Mouse (Mus musculus) hindbrain, embryonic 10.5 days (tissue): Measurements from ENCODE around the gene Pyy. TPM values are rescaled to one million over a fixed set of nuclear protein-coding genes. Genes with fewer than 3 reads are reported as not detected.

Experiments used
- DNase-seq: peaks from one replicate; pipeline ENCODE4 v3.0.0-alpha.2; 2017; ENCODE audit warnings: low spot score
- H3K27ac ChIP-seq: fragments of 300-500 bp; sonication (generic); 2 replicates; pipeline ENCODE4 v1.5.1; 2016; ENCODE audit warnings: mild to moderate bottlenecking, moderate library complexity
- H3K27me3 ChIP-seq: fragments of 300-500 bp; sonication (generic); 2 replicates; pipeline ENCODE4 v1.6.1; 2016; ENCODE audit warnings: mild to moderate bottlenecking; ENCODE audit not compliant: poor library complexity, insufficient read depth, severe bottlenecking
- H3K36me3 ChIP-seq: fragments of 300-500 bp; sonication (generic); 2 replicates; pipeline ENCODE4 v1.6.1; 2016; ENCODE audit warnings: mild to moderate bottlenecking, moderate library complexity
- H3K4me1 ChIP-seq: fragments of 300-500 bp; sonication (generic); replicated peaks from 2 replicates; pipeline ENCODE4 v1.6.1; 2016; ENCODE audit warnings: mild to moderate bottlenecking
- H3K4me3 ChIP-seq: fragments of 300-500 bp; sonication (generic); 2 replicates; pipeline ENCODE4 v1.5.1; 2016; ENCODE audit warnings: mild to moderate bottlenecking, moderate library complexity
- H3K9me3 ChIP-seq: fragments of 300-500 bp; sonication (generic); 2 replicates; pipeline ENCODE4 v1.6.1; 2016; ENCODE audit warnings: mild to moderate bottlenecking, moderate library complexity
- WGBS: fragments of 180-500 bp; shearing (Covaris S2); methylation state at CpG from one replicate; pipeline ENCODE4 v1.1.7; 2016; 5-methylcytosine and 5-hydroxymethylcytosine counted together
- polyA plus RNA-seq: library from polyadenylated mRNA; unstranded; fragments of >200 nt; fragmentation: Nextera tagmentation; extraction: Ambion mirVana; gene quantifications from 2 replicates; pipeline ENCODE4 v1.2.1, GENCODE M21; 2016

The Pyy gene
- polyA plus RNA-seq, 1 experiment from 2014 or later = 0.50 TPM

DNA sequence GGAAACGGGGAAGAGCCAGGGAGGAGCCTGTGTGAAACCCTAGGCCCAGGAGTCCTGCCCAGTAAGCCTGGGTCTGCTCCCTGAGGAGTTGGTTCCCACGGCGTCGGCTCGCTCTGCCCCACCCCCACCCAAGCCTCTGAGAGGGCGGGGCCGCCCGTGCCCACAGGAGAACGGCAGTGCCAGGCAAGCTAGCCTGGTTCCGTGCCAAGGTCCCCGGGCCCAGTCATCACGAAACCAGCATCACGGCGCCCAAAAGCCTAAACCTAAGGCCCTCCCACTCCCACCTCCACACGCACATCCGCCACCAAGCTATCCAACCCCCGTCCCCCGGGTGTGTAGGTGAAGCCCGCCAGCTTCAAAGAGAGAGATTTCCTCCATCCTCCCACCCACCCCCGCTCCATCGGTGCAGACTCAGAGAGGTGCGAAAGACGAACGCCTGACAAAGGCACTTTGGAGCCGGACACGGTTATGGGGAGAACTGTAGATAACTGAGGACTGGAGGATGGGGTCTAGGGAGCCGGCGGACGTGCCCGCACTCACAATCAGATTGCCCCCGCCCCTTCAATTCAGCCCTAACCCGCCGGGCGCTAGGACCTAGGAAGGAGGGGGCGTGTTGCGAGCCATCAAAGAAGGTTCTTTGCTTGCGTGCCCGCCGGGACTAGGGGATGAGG, 20.4 kb downstream of the Pyy start:
- H3K27ac ChIP-seq = peak overlapping the region; percentile 95
- H3K4me3 ChIP-seq = peak overlapping the region; percentile 80
- H3K27me3 ChIP-seq = peaks cover 5% of the 10 kb centered on the region
- peaks cover 13% of the 10 kb centered on the region for H3K36me3 ChIP-seq
- under 1% methylated on average over 39 of the region's 39 CpGs for WGBS
- peak; percentile 94 for DNase-seq
- no peaks in the 10 kb centered on the region; the same call in 1 of the 2 replicates for H3K9me3 ChIP-seq
- peaks cover 63% of the 10 kb centered on the region for H3K4me1 ChIP-seq

- H3K4me1 ChIP-seq = peaks cover 72% of the 10 kb centered on the region
- no peaks in the 10 kb centered on the region; the same call in 1 of the 2 replicates for H3K9me3 ChIP-seq
- peaks cover 9% of the 10 kb centered on the region for H3K27me3 ChIP-seq
- peak overlapping the region; percentile 95 for H3K27ac ChIP-seq
- WGBS = 23% methylated on average over 3 of the region's 3 CpGs
- H3K36me3 ChIP-seq = peaks cover 13% of the 10 kb centered on the region
- peak overlapping the region; percentile 80 for H3K4me3 ChIP-seq
- peak; percentile 33 for DNase-seq
These were observed 21.3 kb downstream of the Pyy start for GRCm38 (mm10) chr11:102086331-102086730.

DNA sequence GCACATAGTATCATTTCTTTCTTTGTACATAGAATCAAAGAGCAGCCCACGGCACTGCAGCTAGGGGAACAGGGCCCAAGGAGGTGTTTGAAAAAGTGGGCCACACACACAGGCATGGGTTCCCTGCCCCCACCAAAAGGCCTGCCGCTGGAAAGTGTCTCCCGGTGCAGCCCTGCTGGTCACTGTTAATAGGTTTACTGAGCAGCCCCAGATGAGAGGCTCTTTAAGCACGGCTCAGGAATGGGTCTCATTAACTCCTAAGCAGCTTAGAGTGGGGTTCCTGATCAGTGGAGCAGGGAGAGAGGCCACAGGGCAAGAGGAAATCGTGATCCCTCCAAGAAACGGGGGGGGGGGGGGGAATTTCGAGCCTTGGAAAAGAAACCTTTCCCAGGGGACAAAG, 23.5 kb downstream of the Pyy start:
- Histone ChIP-seq H3K27ac (no peak overlapping the region), H3K36me3 (peaks cover 24% of the 10 kb centered on the region), H3K27me3 (peaks cover 25% of the 10 kb centered on the region), H3K4me1 (peaks cover 69% of the 10 kb centered on the region), H3K9me3 (no peaks in the 10 kb centered on the region; the same call in 1 of the 2 replicates), H3K4me3 (no peak overlapping the region)
- no peak for DNase-seq
- WGBS = 56% methylated on average over 7 of the region's 7 CpGs

DNA sequence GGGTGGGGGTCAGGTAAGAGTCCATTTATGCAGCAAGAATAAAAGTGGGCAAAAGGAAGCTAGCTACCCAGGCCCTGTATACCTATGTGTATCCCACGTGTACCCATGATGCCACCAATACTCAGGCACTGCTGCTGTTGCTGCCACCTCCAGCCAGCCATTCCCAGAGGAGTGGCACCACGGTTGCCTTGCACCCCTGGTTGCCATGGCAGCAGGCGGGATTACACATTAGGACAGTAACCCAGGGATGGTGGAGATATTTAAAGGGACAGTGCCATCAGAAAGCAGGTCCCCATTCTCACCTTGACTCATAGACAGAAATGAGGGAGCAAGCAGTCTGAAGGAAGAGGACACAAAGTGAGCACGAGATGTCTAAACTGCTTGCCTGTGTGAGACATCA, 24.4 kb downstream of the Pyy start:
- no peak for DNase-seq
- Histone ChIP-seq H3K36me3 (peaks cover 27% of the 10 kb centered on the region), H3K27me3 (peaks cover 28% of the 10 kb centered on the region), H3K4me1 (peaks cover 59% of the 10 kb centered on the region), H3K4me3 (no peak overlapping the region), H3K27ac (no peak overlapping the region), H3K9me3 (no peaks in the 10 kb centered on the region; the same call in 1 of the 2 replicates)
- WGBS = 56% methylated on average over 4 of the region's 4 CpGs

DNA sequence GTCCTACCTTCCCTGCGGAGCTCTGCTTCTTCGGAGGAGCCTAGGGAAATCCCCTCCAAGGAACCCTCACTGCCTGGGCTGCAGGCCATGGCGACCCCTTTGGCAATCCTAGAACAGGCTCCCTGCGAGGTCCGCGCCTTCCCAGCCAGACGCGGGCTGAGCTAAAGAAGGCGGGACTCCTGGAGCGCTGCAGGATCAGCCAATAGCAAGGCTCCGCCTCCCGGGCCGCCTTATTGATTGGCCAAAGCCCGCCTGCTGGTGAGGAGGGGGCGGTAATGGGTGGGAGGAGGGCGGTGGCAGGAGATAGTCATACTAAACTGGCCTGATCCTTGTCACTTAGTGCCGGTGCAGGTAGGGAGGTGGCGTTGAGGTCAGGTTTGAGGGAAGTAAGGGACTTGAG, 25.3 kb downstream of the Pyy start:
- Histone ChIP-seq H3K4me3 (peak overlapping the region; percentile 51), H3K9me3 (no peaks in the 10 kb centered on the region; the same call in 1 of the 2 replicates), H3K4me1 (peaks cover 52% of the 10 kb centered on the region), H3K36me3 (peaks cover 35% of the 10 kb centered on the region), H3K27ac (peak overlapping the region; percentile 72), H3K27me3 (peaks cover 28% of the 10 kb centered on the region)
- DNase-seq = peak; percentile 88
- WGBS = under 1% methylated on average over 18 of the region's 18 CpGs

DNA sequence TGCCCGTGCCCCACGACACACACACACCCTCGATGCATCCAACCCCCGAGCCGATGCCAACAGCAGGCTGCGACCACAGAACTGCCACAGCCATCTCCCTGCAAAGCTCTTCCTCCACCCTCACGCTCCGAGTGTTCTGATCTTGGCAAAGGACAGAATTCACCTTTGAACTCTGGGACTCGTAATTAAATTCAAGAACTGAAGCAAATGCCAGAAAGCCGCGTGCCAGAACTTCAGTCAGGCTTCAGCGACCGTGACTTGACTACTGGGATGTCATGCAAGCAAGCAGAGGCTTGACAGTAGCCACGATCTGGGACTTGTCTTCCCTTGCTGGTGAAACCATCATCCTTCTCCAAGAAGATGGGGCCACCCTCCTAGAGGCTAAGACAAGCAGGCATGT, 33.9 kb downstream of the Pyy start:
- Histone ChIP-seq H3K36me3 (peaks cover 24% of the 10 kb centered on the region; the same call in 1 of the 2 replicates), H3K4me1 (peaks cover 29% of the 10 kb centered on the region), H3K9me3 (no peaks in the 10 kb centered on the region), H3K27me3 (peaks cover 23% of the 10 kb centered on the region; the same call in 1 of the 2 replicates), H3K4me3 (no peak overlapping the region), H3K27ac (no peak overlapping the region)
- DNase-seq = no peak
- WGBS = 70% methylated on average over 14 of the region's 14 CpGs

DNA sequence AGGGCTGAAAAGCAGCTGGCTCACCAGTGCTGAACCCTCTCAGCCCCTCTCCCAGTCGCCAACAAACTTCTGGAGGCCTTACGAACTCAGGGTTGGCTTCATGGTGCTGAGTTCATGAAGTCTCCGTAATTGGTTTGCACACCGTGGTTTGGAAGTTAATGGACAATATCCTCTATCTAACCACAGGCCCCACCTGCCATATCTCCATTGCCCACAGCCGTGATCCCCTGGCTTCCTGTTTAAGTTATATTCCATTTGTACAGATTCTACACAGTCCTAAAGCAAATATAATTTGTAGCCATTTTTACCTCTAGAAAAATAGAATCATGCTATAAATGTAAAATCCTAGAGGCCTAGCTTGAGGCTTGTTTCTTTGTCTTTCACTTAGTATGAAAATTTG, 34.9 kb downstream of the Pyy start:
- H3K27ac ChIP-seq = no peak overlapping the region
- H3K9me3 ChIP-seq = no peaks in the 10 kb centered on the region

DNA sequence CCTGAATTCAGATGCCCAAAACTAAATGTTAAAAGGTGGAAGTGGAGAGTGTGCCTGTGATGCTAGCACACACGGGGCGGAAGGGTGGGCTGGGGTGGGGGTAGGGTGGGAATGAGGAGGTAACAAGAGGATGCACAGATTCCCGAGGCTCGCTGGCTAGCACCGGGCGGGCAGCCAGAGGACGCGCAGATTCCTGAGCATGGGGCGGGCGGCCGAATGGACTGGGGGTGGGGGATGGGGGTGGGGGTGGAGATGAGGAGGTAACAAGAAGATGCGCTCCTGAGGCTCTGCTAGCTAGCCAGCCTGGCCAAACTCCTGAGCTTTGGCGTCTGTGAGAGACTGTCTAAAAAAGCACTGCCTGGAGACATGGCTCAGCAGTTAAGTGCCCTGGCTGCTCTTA, 37.2 kb downstream of the Pyy start:
- Histone ChIP-seq H3K27me3 (peaks cover 29% of the 10 kb centered on the region), H3K4me3 (peak overlapping the region; percentile 34; the same call in 1 of the 2 replicates), H3K9me3 (no peaks in the 10 kb centered on the region), H3K36me3 (0 out of 2 replicates have a peak, but pooled peaks cover 5% of the 10 kb centered on the region), H3K4me1 (peaks cover 29% of the 10 kb centered on the region), H3K27ac (no peak overlapping the region)
- 2% methylated on average over 13 of the region's 13 CpGs for WGBS
- no peak for DNase-seq

More for the DNA sequence above, 34.9 kb downstream of the Pyy start:
- no peak for DNase-seq
- Histone ChIP-seq H3K27me3 (peaks cover 29% of the 10 kb centered on the region), H3K36me3 (peaks cover 17% of the 10 kb centered on the region; the same call in 1 of the 2 replicates), H3K4me3 (no peak overlapping the region), H3K4me1 (peaks cover 29% of the 10 kb centered on the region)
- WGBS = 83% methylated on average over 5 of the region's 5 CpGs

DNA sequence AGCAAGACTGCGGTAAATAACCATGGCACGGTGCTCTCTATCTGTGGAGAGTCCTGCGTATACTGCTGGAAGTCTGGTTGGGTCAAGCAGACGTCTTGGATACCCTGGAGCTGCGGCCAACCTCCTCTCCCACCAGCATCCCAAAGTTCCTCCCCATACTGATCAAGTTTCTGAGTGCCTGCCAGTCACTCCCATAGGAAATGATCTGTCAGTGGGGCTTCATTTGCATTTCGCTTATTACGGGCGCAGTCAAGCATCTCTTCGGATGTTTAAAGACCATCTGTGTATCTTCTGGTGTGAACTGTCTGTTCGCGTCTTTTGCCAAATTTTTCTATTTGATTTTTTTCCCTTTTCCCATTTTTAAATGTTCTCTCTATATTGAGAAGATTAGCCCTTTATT, 38.0 kb downstream of the Pyy start:
- no peaks in the 10 kb centered on the region for H3K9me3 ChIP-seq
- H3K27me3 ChIP-seq = peaks cover 28% of the 10 kb centered on the region
- no peak overlapping the region for H3K27ac ChIP-seq
- 41% methylated on average over 11 of the region's 11 CpGs for WGBS
- no peak overlapping the region for H3K4me3 ChIP-seq
- H3K36me3 ChIP-seq = 0 out of 2 replicates have a peak, but pooled peaks cover 5% of the 10 kb centered on the region
- no peak for DNase-seq
- H3K4me1 ChIP-seq = peaks cover 29% of the 10 kb centered on the region

DNA sequence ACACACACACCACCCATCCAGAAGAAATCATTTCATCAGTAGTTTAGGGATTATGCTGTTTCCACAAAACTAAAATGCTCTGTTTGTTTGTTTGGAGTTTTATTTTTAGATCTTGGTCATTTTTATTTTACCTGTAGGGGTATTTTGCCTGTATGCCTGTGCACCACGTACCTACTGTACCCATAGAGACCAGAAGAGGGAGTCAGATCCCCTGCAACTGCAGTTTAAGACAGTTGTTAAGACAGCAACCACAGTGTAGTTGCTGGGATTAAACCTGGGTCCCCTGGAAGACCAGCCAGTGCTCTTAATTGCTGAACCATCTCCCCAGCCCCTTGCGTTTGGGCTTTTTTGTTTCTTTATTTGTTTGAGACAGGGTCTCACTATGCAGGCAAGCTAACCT, 38.7 kb downstream of the Pyy start:
- Histone ChIP-seq H3K27me3 (peaks cover 29% of the 10 kb centered on the region), H3K36me3 (no peaks in the 10 kb centered on the region), H3K4me3 (no peak overlapping the region), H3K9me3 (no peaks in the 10 kb centered on the region), H3K27ac (no peak overlapping the region), H3K4me1 (peaks cover 26% of the 10 kb centered on the region)
- no peak for DNase-seq
- WGBS = 32% methylated on average over 2 of the region's 2 CpGs

DNA sequence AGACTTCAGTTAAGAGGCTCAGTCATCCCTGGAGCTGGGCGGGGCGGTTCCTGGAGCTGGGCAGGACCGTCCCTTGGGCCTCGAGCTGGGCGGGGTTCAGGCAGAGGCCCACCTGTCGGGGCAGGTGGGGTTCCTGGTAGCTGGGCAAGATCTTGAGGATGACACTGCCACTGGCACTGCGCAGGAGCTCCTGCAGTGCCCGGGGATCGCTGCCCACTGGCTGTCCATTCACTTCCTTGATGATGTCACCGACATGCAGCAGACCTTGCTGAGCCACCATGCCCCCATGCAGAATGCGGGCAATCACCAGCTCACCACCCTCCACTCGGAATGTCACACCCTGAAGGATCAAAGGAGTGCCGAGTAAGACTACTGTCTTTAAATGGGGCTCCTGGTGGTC, 44.6 kb downstream of the Pyy start:
- Histone ChIP-seq H3K27ac (no peak overlapping the region), H3K27me3 (peaks cover 39% of the 10 kb centered on the region)
- 80% methylated on average over 13 of the region's 13 CpGs for WGBS

GRCm38 (mm10) chr11:102061941-102062473, 45.6 kb downstream of the Pyy start:
- Histone ChIP-seq H3K9me3 (no peaks in the 10 kb centered on the region), H3K4me1 (peaks cover 11% of the 10 kb centered on the region), H3K36me3 (peaks cover 22% of the 10 kb centered on the region; the same call in 1 of the 2 replicates), H3K4me3 (peak overlapping the region; percentile 58), H3K27me3 (peaks cover 41% of the 10 kb centered on the region), H3K27ac (no peak overlapping the region)
- DNase-seq = no peak
- WGBS = 22% methylated on average over 16 of the region's 16 CpGs

More for the DNA sequence above, 44.6 kb downstream of the Pyy start:
- Histone ChIP-seq H3K4me1 (peaks cover 11% of the 10 kb centered on the region), H3K9me3 (no peaks in the 10 kb centered on the region), H3K4me3 (no peak overlapping the region), H3K36me3 (peaks cover 22% of the 10 kb centered on the region; the same call in 1 of the 2 replicates)
- DNase-seq = no peak

- DNase-seq = peak; percentile 78
- 3% methylated on average over 23 of the region's 23 CpGs for WGBS
- H3K4me1 ChIP-seq = peaks cover 11% of the 10 kb centered on the region
- H3K36me3 ChIP-seq = peaks cover 22% of the 10 kb centered on the region; the same call in 1 of the 2 replicates
- H3K27me3 ChIP-seq = peaks cover 43% of the 10 kb centered on the region
- no peaks in the 10 kb centered on the region for H3K9me3 ChIP-seq
- peak overlapping the region; percentile 58 for H3K4me3 ChIP-seq
- H3K27ac ChIP-seq = peak overlapping the region; percentile 73
These were observed 46.2 kb downstream of the Pyy start for GRCm38 (mm10) chr11:102061236-102061940.
